Mouse (Mus musculus) CH12.LX (cell line): Measurements from ENCODE around the gene Srpr. TPM values are rescaled to one million over a fixed set of nuclear protein-coding genes. Genes with fewer than 3 reads are reported as not detected.

Source experiments
- DNase-seq: peaks from one replicate; pipeline ENCODE4 v3.0.0-alpha.2; 2013; ENCODE audit errors: extremely low read depth
- H3K27ac ChIP-seq: 2 replicates; pipeline ENCODE4 v1.5.1; 2012; ENCODE audit warnings: low read depth, mild to moderate bottlenecking, control low read depth, moderate library complexity; ENCODE audit not compliant: insufficient read depth
- H3K27me3 ChIP-seq: replicated peaks from 2 replicates; pipeline ENCODE3; 2012; ENCODE audit warnings: inconsistent platforms
- H3K36me3 ChIP-seq, 2 experiments: replicated peaks in 1 of 2; 2 replicates each; pipeline versions ENCODE3 to v1.6.1; 2012; ENCODE audit warnings: inconsistent platforms in 1 of 2, low read length in 1 of 2, mild to moderate bottlenecking in 1 of 2, mixed read lengths in 1 of 2, moderate library complexity in 1 of 2; ENCODE audit not compliant: control insufficient read depth in 1 of 2, insufficient read depth in 1 of 2
- H3K4me1 ChIP-seq, 2 experiments: 2 replicates each; pipeline ENCODE4 v1.6.1; 2012; ENCODE audit warnings: inconsistent platforms in 1 of 2, moderate library complexity in 1 of 2; ENCODE audit not compliant: insufficient read depth in 2 of 2, control insufficient read depth in 1 of 2
- H3K4me2 ChIP-seq: 2 replicates; pipeline ENCODE4 v1.6.1; 2012; ENCODE audit warnings: low read depth, mild to moderate bottlenecking, control low read depth; ENCODE audit not compliant: poor library complexity, insufficient read depth, severe bottlenecking
- H3K4me3 ChIP-seq, 3 experiments: fragments of 150-350 bp in 1 of 3; sonication (generic) in 1 of 3; replicated peaks in 1 of 3; 2 replicates each; pipeline versions ENCODE3 to v1.5.1; 2011 to 2012; ENCODE audit warnings: low read depth in 2 of 3, low read length in 2 of 3, mild to moderate bottlenecking in 2 of 3, moderate library complexity in 2 of 3, control low read depth in 1 of 3, improper control_type of control experiment in 1 of 3, inconsistent platforms in 1 of 3, mixed read lengths in 1 of 3; ENCODE audit not compliant: poor library complexity in 1 of 3
- H3K79me2 ChIP-seq: replicated peaks from 2 replicates; pipeline ENCODE4 v1.6.1; 2012; ENCODE audit warnings: mild to moderate bottlenecking, moderate library complexity; ENCODE audit not compliant: control insufficient read depth, poor library complexity, insufficient read depth, severe bottlenecking; ENCODE audit errors: extremely low read depth
- H3K9ac ChIP-seq: 2 replicates; pipeline ENCODE4 v1.6.1; 2012; ENCODE audit warnings: low read depth, mild to moderate bottlenecking, control low read depth, moderate library complexity; ENCODE audit not compliant: insufficient read depth
- H3K9me3 ChIP-seq: replicated peaks from 2 replicates; pipeline ENCODE3; 2012; ENCODE audit warnings: low read length, inconsistent platforms, mixed read lengths
- ETS1 ChIP-seq: conservative IDR thresholded peaks from 2 replicates; pipeline ENCODE4 v1.6.1; 2012; ENCODE audit warnings: low read depth, mild to moderate bottlenecking, inconsistent platforms, low read length, improper control_type of control experiment, moderate library complexity
- JUN ChIP-seq: IDR thresholded peaks from 2 replicates; pipeline ENCODE4 v1.6.1; 2011; ENCODE audit warnings: low read depth, mild to moderate bottlenecking, low read length, improper control_type of control experiment, moderate library complexity; ENCODE audit not compliant: insufficient read depth
- MAX ChIP-seq: IDR thresholded peaks from 2 replicates; pipeline ENCODE4 v1.6.1; 2011; ENCODE audit warnings: low read length, improper control_type of control experiment
- NRF1 ChIP-seq: IDR thresholded peaks from 2 replicates; pipeline ENCODE4 v1.6.1; 2014; ENCODE audit warnings: low read depth, mild to moderate bottlenecking, inconsistent platforms, low read length, improper control_type of control experiment, moderate library complexity
- dilution Hi-C: fragments of 300-500 bp; cut with MboI; formaldehyde crosslinking; loops from 2 replicates; pipeline ENCODE4 v1.14.3; 2020; ENCODE audit warnings: low sequenced_read_pairs; ENCODE audit not compliant: extremely low pct_unique_long_range_greater_than_20kb, extremely low pct_ligation_motif_present
- in situ Hi-C: fragments of 300-500 bp; cut with MboI; formaldehyde crosslinking; loops from 3 replicates; pipeline ENCODE4 v1.14.3; 2019; ENCODE audit warnings: low sequenced_read_pairs, low pct_ligation_motif_present, low pct_unique_long_range_greater_than_20kb, mixed read lengths
- polyA plus RNA-seq: library from polyadenylated mRNA; unstranded; fragments of >175 nt; gene quantifications from 2 replicates; pipeline ENCODE4 v1.2.1, GENCODE M21; 2012; ENCODE audit warnings: low read depth; ENCODE audit not compliant: insufficient read length
- total RNA-seq, 2 experiments: library from RNA; depleted of rRNA; stranded (reverse); fragments of 300-350 nt in 1 of 2; fragments of >200 nt in 1 of 2; gene quantifications; 2 replicates each; pipeline ENCODE4 v1.2.3; 2012 to 2014

The Srpr gene
- total and polyA plus RNA-seq, 3 experiments, result 38.2 to 95.0 (median 40.1) TPM

- TF ChIP-seq JUN (no peak), ETS1 (no peak), NRF1 (no peak), MAX (no peak)
- Histone ChIP-seq H3K4me3 (no peak overlapping the region), H3K36me3 (no peaks in the 10 kb centered on the region), H3K27ac (no peak overlapping the region), H3K9ac (no peak overlapping the region), H3K27me3 (no peaks in the 10 kb centered on the region), H3K79me2 (no peaks in the 10 kb centered on the region), H3K4me1 (no peaks in the 10 kb centered on the region; a peak in 1 of 4 replicates), H3K9me3 (peaks cover 3% of the 10 kb centered on the region), H3K4me2 (no peak overlapping the region)
- DNase-seq, result no peak
- dilution Hi-C loops, result loop anchor here (25.0 kb wide), 1 partner anchor 244 kb away; no protein-coding TSS in a partner anchor
- in situ Hi-C loops, result no loop called here
These were observed 93.5 kb downstream of the Srpr start for GRCm38 (mm10) chr9:35293465-35293864.

Other genes starting within 250 kb of the Srpr start
- 6.2 and 7.1 TPM in 2 replicates for gene St3gal4, start 80.9 kb upstream of the Srpr start, total RNA-seq (2012; rRNA removed)
- gene St3gal4, start 80.9 kb upstream of the Srpr start, total RNA-seq (2014; rRNA removed), result 8.8 and 10.8 TPM in 2 replicates
- 9.3 and 10.7 TPM in 2 replicates for gene St3gal4, start 80.9 kb upstream of the Srpr start, polyA plus RNA-seq
- 64.3 and 70.1 TPM in 2 replicates for gene Dcps, start 24.1 kb upstream of the Srpr start, total RNA-seq (2012; rRNA removed)
- gene Dcps, start 24.1 kb upstream of the Srpr start, total RNA-seq (2014; rRNA removed), result 113 TPM in 2 replicates
- gene Dcps, start 24.1 kb upstream of the Srpr start, polyA plus RNA-seq, result 94.3 and 102 TPM in 2 replicates
- gene Tirap, start 116 bp downstream of the Srpr start, total RNA-seq (2012; rRNA removed), result 10.5 and 11.8 TPM in 2 replicates
- gene Tirap, start 116 bp downstream of the Srpr start, total RNA-seq (2014; rRNA removed), result 14.2 and 18.0 TPM in 2 replicates
- gene Tirap, start 116 bp downstream of the Srpr start, polyA plus RNA-seq, result 15.6 and 18.7 TPM in 2 replicates
- gene Foxred1, start 10.9 kb downstream of the Srpr start, total RNA-seq (2012; rRNA removed), result 31.1 and 40.3 TPM in 2 replicates
- 69.1 and 70.0 TPM in 2 replicates for gene Foxred1, start 10.9 kb downstream of the Srpr start, total RNA-seq (2014; rRNA removed)
- gene Foxred1, start 10.9 kb downstream of the Srpr start, polyA plus RNA-seq, result 40.3 and 42.6 TPM in 2 replicates
- gene Fam118b, start 67.6 kb downstream of the Srpr start, total RNA-seq (2012; rRNA removed), result 12.7 and 19.1 TPM in 2 replicates
- gene Fam118b, start 67.6 kb downstream of the Srpr start, total RNA-seq (2014; rRNA removed), result 21.3 and 22.2 TPM in 2 replicates
- 27.7 and 28.7 TPM in 2 replicates for gene Fam118b, start 67.6 kb downstream of the Srpr start, polyA plus RNA-seq
- gene Rpusd4, start 67.7 kb downstream of the Srpr start, total RNA-seq (2012; rRNA removed), result 27.3 and 28.2 TPM in 2 replicates
- 21.7 and 23.7 TPM in 2 replicates for gene Rpusd4, start 67.7 kb downstream of the Srpr start, total RNA-seq (2014; rRNA removed)
- 29.5 and 30.1 TPM in 2 replicates for gene Rpusd4, start 67.7 kb downstream of the Srpr start, polyA plus RNA-seq
- gene Cdon, start 221.0 kb downstream of the Srpr start, total RNA-seq (2012; rRNA removed), result 1.9 and 2.3 TPM in 2 replicates
- 1.8 TPM in 2 replicates for gene Cdon, start 221.0 kb downstream of the Srpr start, total RNA-seq (2014; rRNA removed)
- gene Cdon, start 221.0 kb downstream of the Srpr start, polyA plus RNA-seq, result 2.7 and 2.9 TPM in 2 replicates